Mouse (Mus musculus): Measurements from ENCODE around the gene Ptprn2. TPM values are rescaled to one million over a fixed set of nuclear protein-coding genes. Genes with fewer than 3 reads are reported as not detected.

The Ptprn2 gene
- total RNA-seq, 2 experiments from 2014 or later: not detected

DNA sequence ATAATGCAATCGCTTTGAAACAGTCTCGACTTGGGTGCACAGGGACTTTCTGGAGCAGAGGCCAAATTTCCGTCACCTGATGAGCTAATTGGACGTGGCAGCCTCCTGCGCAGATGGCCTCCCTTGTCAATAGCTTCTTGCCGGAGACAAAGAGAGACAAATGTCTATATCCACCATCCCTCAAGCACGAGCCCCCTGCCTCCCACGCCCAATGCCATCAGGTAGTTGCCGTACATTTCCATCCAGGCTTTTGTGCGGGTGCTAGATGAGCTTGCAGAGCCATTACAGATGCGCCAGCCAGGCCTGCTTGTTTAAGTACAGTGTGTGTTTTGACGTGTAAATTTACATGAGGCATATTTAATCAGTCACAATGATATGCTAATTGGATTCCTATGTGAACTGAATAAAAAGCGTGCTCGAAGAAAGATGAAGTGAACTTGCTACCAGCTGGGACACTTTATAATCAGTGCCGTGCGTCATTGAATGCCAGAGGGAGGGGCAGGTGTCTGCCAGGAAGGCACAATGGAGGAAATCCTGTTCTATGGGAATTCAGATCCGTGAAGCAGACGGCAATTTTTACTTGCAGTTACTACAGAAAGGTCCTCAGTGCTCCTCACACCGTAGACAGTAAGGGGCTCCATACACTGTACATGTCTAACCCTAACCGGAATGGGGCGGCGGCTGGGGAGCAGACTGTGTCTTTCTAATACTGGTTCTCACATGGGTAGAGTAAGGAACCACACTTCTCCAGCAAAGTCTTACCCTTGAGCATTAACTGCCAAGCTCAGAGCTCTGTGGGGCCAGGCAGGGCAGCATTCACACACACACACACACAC is 434.4 kb downstream of the Ptprn2 start:
- intact Hi-C loops (cut with DNase I): no loop called here

DNA sequence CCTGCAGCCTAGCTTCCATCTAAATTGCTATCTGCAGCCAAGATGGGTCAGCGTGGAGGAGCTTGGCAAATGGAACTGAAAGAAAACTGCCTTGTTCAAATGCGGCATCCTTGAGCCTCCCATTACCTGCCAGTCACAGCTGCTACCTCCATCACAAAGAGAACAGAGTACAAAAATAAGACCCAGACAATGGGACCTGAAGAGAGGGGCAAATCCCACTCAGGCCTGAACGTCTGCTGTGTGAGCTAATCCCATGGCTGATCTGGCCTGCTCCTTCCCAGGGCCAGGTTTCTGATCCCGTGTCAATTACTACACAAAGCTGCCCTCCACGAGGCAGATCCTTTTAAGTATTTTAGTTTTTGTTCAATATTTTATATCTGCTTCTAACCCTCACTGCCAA is 441.6 kb downstream of the Ptprn2 start:
- no peak overlapping the region for H3K4me3 ChIP-seq
- TF ChIP-seq CTCF (IDR thresholded peaks at IDR 0.05): no peak
- no peak overlapping the region for H3K27ac ChIP-seq
- DNase-seq: no peak
- intact Hi-C loops (cut with DNase I): no loop called here

More for the DNA sequence above, 434.4 kb downstream of the Ptprn2 start:
- DNase-seq: no peak
- no peak for TF ChIP-seq CTCF (IDR thresholded peaks at IDR 0.05)
- Histone ChIP-seq H3K27ac (no peak overlapping the region), H3K4me3 (no peak overlapping the region)

DNA sequence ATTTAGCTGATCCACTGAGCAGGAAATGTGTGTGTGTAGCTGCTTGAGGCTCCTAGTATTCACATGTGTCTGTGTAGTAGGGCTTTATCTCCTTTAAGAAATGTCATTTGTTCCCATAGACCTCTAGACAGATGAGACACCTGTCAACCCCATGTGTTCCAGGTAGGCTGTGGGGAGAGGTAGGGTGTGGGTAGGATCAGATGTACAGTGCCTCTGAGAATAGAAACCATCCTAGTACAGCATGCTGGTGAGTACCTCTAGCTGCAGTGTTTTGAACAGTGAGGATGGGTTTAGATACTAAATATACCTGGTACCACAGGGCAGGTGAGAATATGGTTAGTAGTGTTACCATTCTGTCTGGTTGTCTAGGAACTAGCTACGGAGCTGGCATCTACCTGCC is 442.0 kb downstream of the Ptprn2 start:
- DNase-seq: no peak
- no peak for TF ChIP-seq CTCF (IDR thresholded peaks at IDR 0.05)
- intact Hi-C loops (cut with DNase I): no loop called here
- H3K4me3 ChIP-seq: no peak overlapping the region
- no peak overlapping the region for H3K27ac ChIP-seq

DNA sequence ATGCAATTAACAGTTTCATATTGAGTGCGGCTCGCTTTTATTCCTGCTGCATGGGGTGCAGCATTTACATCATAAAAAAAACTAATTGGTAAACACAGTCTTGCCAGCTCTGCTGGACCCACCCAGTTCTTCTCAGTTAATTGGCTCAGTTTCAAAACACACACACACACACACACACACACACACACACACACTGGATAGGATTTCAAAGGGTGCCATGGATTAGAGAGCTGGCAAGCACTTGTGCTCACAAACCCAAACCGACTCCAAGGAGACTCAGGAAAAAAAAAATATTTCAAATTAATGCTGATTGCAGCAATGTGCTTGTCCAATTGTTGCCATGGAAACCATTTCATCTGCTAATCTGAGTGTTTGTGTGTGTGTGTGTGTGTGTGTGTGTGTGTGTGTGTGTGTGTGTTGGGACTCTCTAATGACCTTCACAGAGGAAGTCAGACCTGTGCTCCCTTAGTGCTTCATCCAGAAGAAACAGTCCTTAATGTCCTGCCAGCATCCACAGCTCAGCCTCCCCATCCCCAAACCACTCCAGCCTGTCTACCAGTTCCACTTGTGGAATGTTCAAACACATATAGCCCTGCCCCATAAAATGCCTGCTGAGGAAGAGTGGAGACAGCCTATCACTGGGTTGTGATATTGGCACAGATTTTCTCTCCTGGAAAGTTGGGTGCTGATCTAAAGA is 452.8 kb downstream of the Ptprn2 start:
- intact Hi-C loops (cut with DNase I): no loop called here

DNA sequence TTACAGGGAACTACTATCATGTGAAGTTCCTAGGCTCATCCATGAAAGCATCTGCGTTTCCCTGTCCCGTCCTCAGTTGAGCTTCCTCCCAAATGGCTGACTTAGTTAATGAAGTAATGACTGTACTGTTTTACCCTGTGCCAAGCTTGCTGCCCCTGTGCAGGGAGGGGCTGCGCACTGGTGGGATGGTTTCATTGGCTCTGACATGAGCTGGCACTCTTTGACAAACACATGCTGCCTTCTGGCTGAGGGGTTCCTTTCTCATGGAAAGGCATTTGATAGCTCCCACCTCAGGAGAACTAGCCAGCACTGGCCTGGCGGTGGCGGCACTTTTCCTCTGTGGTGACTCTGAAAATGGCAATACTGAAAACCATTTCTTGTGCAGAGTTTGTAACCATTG is 458.4 kb downstream of the Ptprn2 start:
- intact Hi-C loops (cut with DNase I): no loop called here
- no peak for TF ChIP-seq CTCF (IDR thresholded peaks at IDR 0.05)
- DNase-seq: no peak
- no peak overlapping the region for H3K4me3 ChIP-seq
- no peak overlapping the region for H3K27ac ChIP-seq

More for the DNA sequence above, 452.8 kb downstream of the Ptprn2 start:
- Histone ChIP-seq H3K4me3 (no peak overlapping the region), H3K27ac (no peak overlapping the region)
- no peak for DNase-seq
- TF ChIP-seq CTCF (IDR thresholded peaks at IDR 0.05): no peak

DNA sequence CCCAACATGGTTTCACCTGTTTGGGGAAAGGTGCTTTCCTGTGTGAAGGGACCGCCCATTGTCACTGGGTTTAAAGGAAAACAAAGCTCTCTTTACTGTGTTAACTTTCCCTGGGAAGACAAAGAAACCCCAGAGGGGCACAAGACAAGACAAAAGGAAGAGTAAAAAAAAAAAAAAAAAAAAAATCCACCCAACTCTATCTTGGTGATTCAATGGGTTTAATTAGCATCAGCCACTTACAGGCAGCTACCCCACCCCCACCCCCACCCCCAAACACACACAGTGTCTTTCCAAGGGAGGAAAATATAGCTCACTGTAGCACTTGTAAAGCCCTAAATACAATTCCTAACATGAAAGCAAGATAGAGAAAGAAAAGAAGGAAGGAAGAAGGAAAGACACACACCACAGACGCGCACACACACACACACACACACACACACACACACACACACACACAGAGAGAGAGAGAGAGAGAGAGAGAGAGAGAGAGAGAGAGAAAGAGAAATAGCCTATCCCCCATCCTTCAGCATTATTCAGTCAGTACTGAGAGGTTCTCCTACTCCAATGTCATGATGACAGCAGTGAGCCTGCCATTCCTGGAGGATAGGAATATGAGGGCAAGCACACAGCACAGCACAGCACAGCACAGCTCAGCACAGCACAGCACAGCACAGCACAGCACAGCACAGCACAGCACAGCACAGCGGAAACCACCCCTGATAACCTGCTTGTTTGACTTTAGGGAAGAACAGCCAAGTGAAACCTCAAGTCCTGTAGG is 462.8 kb downstream of the Ptprn2 start:
- DNase-seq: no peak
- Histone ChIP-seq H3K27ac (no peak overlapping the region), H3K4me3 (no peak overlapping the region)
- intact Hi-C loops (cut with DNase I): no loop called here
- TF ChIP-seq CTCF (IDR thresholded peaks at IDR 0.05): no peak

DNA sequence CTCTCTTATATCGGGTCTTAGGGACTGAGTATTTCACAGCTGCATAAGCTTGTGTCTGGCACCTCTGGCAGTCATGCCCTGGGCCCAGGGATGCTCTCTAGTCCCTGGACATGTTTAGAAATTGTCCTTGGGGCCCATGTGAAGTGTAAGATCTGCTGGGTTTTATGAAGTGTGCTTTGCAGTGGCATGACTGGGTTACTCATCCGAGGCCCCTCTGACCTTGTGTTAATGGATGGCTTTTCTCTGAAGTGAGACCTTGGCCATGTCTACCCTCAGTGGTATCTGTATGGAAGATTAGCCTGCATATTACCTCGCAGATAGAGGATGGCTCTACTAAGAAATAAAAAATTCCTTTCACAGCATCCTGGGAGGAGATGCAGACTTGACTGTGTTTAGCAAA is 464.2 kb downstream of the Ptprn2 start:
- Histone ChIP-seq H3K4me3 (no peak overlapping the region), H3K27ac (no peak overlapping the region)
- intact Hi-C loops (cut with DNase I): no loop called here
- no peak for TF ChIP-seq CTCF (IDR thresholded peaks at IDR 0.05)
- DNase-seq: no peak

DNA sequence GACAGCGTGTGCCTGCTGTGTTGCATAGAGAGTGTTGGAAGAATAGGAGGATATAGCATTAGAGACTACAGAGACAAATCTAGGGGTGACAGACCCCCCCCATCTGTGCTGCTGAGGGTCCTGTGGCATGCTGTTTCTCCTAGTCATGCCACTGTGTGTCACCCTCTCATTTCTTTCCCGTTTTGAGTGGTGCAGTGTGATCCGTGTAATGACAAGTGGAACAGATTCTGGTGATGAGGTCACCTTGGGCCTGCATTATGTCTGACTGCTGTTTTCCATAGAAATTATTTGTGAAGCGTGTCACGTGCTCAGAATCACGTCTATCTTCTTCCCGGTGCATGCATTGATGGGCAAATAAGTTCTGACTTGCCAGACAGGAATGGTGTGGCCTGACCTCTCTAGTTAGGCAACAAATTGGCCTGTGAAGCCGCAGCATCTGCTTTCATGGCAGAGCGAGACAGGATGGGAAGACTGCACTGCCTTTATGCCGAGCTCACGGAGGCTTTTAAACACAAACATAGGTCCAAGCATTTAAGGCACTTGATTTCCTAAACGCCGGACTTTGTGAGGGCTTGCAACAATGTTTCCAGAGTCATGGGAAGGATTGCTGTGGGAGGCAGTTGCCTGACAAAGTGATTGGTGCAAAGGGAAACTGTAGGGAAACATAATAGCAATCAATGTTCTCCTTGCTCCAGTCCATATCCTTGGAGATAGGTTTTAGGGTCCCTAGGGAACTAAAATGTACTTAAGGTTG is 467.1 kb downstream of the Ptprn2 start:
- Histone ChIP-seq H3K27ac (no peak overlapping the region), H3K4me3 (no peak overlapping the region)
- TF ChIP-seq CTCF (IDR thresholded peaks at IDR 0.05): no peak
- DNase-seq: no peak
- intact Hi-C loops (cut with DNase I): no loop called here

DNA sequence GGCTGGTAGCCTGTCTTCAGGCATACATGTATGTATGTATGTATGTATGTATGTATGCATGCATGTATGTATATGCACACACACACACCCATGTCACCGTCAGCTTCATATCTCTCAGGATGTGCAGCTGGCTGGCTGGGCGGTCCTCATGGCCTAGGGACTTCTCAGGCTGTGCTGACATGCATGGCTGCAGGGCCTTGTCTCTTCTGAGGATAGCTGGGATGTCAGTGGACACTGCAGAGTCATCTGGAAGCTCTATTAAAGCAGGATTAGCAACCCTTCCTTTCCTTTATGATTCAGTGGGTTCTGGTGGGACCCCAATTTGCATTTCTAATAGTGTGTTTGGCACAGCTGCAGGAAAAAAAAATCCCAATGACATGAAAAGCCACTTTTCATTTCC is 473.6 kb downstream of the Ptprn2 start:
- intact Hi-C loops (cut with DNase I): no loop called here
- no peak overlapping the region for H3K4me3 ChIP-seq
- H3K27ac ChIP-seq: no peak overlapping the region
- DNase-seq: no peak
- TF ChIP-seq CTCF (IDR thresholded peaks at IDR 0.05): no peak

DNA sequence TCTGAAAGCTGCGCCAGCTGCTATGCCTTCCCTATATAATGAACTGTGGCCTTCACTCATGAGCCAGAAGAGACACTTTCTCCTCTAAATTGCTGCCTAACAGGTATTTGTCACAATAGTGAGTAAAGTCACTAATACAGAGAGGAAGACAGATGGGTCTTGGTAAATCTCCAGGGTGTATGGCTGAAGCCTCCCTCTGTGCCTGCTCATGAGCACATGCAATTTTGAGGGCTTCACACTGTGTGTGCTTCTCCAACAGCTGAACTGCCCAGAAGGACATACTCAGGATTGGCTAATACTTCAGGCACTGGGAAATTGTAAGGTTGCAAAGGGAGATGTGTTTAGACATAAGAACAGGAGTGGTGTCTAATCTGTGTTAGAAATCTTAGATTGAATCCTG is 478.4 kb downstream of the Ptprn2 start:
- no peak for TF ChIP-seq CTCF (IDR thresholded peaks at IDR 0.05)
- H3K27ac ChIP-seq: no peak overlapping the region
- H3K4me3 ChIP-seq: no peak overlapping the region
- intact Hi-C loops (cut with DNase I): no loop called here
- DNase-seq: no peak

DNA sequence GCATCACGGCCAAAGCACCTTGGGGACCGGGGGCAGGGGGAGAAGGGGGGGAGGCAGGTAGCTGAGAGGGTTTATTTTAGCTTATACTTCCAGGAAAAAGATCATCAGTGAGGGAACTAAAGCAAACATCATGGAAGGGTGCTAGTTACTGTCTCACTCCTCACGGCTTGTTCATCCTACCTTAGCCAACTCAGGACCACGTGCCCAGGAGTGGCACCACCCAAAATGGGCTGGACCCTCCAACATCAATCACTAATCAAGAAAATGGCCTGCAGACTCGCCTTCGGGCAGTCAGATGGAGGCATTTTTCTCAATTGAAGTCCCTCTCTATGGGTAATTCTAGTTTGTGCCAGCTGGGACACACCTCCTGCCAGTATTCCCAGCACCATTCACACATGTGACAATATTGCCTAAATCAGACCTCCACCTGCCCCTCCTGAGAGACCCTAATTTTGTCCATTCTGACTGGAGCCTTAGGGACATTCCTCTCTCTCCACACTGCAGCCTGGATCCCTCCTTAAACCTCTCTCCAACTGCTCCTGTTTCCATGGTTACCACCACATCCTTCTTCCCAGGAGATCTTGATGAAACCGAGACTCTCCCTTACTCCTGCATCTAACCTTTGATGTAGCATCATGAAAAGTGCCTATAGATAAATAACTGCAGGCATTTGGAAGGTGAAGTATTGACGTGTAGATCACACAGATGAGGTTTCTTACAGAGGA is 482.9 kb downstream of the Ptprn2 start:
- intact Hi-C loops (cut with DNase I): no loop called here
- DNase-seq: no peak
- no peak for TF ChIP-seq CTCF (IDR thresholded peaks at IDR 0.05)
- Histone ChIP-seq H3K27ac (no peak overlapping the region), H3K4me3 (no peak overlapping the region)

DNA sequence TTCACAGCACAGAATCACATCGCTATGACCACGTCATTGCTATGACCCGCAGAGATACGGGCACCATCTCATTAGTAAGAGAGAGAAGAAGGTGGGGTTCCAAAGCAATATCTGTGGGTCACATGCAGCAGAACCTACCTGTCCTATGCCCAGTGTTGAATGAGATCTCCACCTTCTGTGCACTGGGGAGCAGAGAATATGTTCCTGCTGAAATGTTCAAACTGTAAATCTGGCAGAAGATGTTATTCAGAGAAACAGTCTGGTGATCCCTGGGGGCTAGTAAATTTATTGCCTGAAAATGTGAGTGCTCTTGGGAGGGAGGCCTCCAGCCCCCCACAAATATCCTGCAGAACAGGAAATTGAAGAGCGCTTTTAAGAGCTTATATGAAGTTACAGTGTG is 490.0 kb downstream of the Ptprn2 start:
- no peak for TF ChIP-seq CTCF (IDR thresholded peaks at IDR 0.05)
- no peak overlapping the region for H3K27ac ChIP-seq
- no peak overlapping the region for H3K4me3 ChIP-seq

More for the DNA sequence above, 490.0 kb downstream of the Ptprn2 start:
- no peak for DNase-seq
- intact Hi-C loops (cut with DNase I): no loop called here

Data from gastrocnemius, adult 2 months (tissue).